Mouse (Mus musculus): ENCODE measurements around the gene Ggcx.

The Ggcx gene

DNA sequence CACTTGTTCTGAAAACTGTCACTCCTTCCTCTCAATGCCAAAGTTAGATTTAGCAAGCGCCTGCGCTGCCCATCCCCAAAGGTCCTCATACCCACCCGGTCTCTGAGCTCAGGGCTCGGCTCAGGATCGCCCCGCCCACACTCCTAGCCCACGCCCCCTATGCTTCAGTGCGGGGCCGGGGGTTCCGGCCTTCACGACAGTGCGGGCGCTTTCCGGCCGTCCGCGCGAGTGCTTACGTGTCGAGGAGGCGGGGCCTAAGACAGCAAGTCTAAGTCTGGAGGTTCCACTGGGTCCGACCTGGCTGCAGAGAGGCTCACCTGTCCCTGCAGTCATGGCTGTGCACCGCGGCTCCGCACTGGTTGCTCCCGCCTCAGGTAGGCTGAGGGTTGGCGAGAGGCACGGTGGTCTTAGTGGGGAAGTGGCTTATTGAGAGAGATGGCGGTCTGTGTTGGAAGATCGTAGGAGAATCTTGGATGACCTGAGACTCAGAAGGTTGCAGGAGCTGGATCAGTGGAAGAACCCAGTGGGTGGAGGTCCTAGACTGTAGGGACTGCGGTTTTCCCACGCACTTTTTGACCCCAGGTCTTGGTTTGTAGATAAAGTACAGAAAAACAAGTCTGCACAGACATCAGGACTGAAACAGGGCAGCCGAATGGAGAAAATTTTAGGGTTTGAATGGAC is at the start of gene Ggcx:
Gene Ggcx (plus strand): TSS at position 233 of the 681 bp plus-strand sequence.
- DNase-seq (ENCODE audit: low spot score): peak; percentile 95

DNA sequence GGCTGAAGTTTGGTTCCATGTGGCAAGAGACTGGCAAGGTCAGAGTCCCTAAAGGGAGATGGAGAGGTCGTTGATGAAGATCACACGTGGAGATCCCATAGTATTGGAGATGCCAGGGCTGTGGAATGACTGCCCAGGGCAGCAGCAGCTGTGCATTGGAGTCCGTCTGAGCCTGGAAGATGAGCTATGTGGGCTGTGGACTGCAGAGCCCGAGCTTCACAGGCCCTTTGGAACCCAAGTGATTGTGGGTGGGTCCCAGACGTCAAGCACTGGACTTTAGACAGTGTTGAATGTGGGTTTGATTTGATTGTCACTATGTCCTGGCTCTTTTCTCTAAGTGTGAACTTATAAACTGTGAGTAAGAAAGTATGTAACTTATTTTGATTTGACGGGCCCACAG is 49.1 kb upstream of the Ggcx start:
- DNase-seq (ENCODE audit: low spot score): no peak

DNA sequence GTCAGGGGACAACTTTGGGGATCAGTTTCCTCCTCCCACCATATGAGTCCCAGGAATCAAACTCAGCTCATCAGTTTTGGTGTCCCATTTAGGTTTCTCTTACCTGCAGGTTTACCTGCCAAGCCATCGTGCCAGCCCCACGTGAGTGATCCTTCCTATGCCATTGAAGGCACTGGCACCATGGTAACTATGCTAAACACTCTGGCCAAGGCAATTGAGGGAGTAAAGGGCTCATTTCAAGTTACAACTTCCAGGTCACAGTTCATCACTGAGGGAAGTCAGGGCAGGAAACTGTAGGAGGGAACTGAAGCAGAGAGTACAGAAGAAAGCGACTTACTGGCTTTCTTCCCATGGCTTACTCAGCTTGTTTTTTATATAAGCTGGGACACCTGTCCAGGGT is 47.8 kb upstream of the Ggcx start:
- no peak for DNase-seq (ENCODE audit: low spot score)

DNA sequence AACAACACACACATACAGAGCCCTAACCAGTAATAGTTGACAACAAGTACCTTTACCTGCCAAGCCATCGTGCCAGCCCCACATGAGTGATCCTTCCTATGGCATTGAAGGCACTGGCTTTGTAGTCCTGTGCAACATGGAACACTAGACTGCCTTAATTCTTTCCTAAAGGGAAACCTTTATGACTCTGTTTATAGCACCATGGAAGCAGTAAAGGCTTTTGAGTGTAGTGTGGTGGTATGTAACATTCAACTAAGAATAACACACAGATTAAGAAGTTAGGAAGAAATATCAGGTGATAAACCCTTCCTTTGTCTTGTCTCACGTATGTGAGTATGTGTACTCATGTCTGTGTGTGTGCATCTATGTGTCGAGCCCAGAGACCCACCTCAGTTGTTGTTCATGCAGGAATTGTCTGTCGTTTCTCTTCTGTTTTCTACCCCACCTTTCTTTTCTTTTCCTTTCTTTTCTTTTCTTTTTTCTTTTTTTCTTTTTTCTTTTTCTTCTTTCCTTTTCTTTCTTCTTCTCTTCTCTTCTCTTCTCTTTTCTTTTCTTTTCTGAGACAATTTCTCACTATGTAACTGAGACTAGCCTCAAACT is 47.2 kb upstream of the Ggcx start, which contains the start of gene Rnf181:
Gene Rnf181 (minus strand): TSS at position 113 of the 600 bp plus-strand sequence.
- no peak for DNase-seq (ENCODE audit: low spot score)

DNA sequence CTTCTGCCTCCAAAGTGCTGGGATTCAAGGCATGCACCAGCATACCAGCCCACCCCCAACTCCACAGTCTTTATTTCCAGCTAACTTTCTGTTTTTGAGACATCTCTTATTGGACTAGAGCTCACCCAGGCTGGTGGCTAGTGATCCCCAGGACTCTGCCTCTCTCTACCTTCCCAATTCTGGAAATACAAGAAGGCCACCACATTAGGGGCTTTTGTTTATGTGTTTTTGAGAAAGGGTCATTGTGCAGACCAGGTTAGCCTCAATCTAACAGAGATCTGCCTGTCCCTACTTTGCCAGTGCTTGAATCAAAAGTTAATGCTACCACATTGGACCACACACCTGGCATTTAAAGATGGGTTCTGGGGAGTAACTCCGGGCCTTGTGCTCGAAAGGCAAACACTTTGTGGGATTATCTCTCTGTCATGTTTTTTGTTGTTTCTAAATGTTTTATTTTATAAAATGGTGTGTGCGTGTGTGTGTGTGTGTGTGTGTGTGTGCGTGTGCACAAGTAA is 46.6 kb upstream of the Ggcx start:
- no peak for DNase-seq (ENCODE audit: low spot score)

DNA sequence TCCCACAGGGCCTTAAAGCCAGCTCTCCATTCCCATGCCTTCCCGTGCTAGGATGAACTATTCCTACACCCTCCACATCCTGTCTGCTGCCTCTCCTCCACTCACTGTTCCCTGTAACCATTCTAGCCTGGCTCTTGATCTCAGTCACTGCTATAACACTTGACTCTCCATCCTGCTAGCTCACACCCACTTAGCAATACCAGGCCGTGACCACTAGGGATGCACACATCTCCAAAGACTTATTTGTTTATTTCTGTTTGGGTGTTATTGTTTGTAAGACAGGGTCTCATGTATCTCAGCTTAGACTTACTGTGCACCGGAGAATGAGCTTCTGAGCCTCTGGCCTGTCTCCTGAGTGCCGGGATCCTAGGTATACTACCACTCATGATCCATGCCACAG is 44.6 kb upstream of the Ggcx start:
- DNase-seq (ENCODE audit: low spot score): no peak

DNA sequence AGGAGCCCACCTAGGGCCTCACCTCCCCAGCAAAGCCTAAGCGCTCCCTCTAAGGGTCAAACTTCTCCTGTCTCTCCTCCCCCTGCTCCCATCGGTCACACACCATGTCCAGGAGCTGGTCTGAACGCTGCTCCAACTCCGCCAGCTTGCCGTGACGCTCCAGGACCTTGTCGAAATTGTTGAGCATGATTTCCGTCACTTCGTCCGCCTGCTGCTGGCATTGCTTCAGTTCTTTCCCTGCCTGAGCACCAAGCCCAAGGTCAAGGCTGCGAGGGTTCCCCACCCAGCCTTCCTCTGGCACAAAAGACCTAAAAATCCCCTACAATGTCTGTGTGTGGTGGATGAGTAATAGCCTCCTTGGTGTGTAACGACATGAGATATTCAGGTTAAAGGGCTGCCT is 44.0 kb upstream of the Ggcx start:
- DNase-seq (ENCODE audit: low spot score): no peak

DNA sequence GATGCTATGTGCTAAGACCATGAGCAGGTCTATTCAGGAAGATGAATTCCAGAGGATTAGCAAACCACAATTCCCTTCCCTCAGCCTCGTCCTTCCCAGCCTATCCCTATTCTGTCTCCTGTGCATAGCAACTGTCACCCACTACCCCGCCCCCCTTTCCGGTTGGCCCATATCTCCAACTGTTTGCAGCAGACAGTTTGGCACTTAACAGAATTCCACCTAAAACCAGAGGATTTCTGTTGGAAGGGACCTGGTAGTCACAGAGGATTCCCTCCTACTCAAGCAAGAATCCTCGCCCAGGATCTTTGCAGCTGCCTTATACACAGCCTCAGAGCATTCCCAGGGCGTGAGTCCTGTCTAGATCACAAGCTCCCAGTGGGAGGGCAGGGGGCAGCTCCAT is 43.0 kb upstream of the Ggcx start:
- peak; percentile 47 for DNase-seq (ENCODE audit: low spot score)

DNA sequence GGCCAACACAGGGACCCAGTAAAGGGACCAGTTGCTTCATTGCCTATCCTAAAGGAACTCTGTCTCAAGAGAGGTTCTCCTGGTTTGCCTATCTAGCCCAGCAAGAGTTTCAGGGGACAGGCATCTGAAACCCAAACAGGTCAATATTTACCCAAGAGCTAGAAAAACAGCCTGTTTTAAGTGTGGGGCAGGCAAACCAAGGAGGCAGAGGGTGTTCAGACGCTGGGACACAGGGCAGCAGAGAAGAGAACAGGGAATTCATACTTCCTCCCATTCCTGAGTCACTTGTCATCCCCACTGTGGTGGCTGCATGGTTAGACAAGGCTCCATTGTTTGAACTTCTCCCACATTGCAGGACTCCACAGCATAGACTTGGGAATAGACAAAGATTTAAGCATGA is 42.5 kb upstream of the Ggcx start:
- DNase-seq (ENCODE audit: low spot score): no peak

DNA sequence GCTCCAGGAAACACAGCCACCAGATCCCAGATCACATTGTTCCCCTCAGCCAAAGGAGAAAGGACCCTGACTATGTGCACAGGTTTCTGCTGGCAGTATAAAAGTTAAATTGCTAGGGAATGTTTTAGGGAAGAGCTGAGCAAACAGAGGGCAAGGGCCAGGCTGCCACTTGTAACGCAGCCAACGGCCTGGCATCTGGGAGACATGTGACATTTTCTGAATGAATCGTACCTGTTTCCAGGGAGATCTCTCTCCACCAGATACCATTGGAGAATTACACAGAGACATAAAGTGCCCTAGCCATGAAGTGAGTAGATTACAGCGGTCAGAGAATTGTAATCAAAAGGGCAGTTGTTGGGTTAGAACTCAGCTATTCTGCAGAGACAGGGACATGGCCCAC is 40.9 kb upstream of the Ggcx start:
- DNase-seq (ENCODE audit: low spot score): no peak

DNA sequence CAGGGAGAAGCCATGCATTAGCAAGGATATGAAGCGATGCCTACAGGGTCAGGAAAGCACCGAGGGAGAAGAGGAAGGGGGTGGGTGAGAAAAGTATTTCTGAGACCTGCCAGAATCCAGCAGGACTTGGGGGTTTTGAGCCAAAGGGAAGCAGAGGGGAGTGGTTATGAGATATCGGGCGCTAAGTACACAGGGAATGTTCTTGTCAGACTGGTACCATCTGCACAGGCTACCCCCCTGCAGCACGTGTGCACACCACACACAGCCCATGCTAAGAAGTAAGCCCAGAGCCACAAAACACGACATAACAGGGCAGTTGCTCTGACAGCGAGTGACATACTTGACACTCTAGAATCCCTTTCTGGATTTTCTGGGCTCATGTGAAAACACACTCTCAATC is 39.9 kb upstream of the Ggcx start:
- DNase-seq (ENCODE audit: low spot score): no peak

DNA sequence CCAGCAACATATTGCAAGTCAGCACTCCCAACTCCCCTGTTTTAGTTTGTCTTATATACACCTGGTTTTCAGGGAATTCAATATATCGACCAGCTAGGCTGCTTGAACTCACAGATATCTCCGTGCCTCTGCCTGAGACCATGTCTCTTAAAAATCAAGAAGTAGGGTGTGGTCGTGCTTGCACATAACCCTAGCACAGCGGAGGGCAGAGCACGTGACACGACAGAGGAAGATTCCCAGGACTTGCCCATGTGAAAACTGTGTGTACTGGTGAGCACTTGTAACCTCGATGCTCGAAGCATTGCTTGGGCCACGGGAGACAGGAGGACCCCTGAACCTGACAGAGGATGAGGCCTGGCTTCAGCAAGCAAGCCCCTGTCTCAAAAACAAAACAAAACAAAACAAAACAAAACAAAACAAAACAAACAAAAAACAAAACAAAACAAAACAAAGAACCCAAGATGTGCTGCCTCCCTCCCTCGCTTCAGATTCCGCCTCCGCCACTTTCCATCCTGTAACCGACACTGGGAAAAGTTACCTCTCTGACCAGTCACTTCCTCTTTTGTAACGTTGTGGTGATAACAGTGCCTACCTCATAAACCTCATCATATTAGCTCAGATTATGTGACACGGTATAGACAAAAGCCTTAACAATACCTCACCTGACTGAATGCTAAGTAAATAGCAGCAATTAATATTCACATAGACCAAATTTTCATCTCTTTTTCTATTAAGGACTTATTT is 39.1 kb upstream of the Ggcx start:
- DNase-seq (ENCODE audit: low spot score): no peak

DNA sequence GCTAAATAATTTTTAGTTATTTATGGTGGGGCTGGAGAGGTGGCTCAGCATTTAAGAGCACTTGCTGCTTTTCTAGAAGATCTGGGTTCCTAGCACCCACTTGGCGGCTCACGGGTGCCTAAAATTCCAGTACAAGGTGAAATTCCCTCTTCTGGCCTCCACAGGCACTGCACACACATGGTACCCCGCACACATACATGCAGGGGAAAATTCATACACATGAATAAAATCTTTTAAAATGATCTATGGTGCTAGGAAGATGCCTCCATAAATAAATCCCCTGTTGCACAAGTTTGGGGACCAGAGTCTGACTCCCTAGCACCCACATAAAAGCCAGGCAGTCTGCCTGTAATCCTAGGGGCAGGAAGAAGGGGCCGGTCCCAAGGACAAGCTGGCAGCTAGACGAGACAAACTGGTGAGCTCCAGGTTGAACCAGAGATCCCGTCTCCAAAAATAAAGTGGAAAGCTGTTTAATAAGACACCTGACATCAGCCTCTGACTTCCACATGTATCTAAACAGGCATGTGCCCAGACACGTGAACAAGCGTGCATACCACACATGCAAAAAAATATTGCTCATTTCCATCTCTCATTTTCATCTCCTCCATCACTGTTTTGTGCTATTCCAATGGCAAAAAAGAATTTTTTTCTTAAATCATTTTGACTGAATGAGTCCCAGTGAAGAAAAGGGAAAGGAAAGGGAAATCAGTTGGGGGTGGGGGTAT is 35.4 kb upstream of the Ggcx start:
- DNase-seq (ENCODE audit: low spot score): no peak

DNA sequence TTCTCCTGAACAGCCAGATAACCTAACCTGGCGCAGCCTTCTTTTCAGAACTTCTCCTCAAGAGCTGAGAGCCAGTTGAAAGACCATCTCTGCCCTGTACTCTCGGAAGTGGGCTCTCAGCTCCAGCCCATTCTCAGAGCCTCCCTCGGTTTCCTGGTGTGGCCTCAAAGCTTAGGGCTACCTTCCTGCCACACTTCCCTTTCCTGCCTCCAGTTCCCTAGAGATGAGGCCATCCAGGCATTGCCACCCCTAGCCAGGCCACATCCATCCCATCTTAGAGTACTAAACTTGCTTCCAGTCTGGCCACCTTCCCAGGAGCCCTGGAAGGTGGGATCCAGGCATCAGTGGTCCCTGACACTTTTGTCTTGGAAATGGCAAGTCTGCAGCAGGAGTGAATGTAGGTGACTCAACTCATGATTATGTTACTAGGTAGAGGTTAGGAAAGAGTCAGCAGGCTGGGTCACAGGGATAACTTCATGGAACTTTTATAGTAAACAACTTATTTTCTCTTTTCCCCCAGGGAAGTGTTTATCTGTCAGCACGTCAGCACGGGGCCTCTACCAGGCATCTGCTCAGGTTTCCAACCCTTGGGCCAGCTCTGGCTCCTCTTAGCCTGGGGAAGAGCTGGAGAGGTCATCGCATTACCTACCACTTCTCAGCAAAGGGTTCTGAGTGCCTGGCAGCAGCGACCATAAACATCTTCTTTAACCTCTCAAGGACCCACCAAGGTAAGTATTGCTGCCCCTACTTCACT is 34.6 kb upstream of the Ggcx start:
- DNase-seq (ENCODE audit: low spot score): no peak

DNA sequence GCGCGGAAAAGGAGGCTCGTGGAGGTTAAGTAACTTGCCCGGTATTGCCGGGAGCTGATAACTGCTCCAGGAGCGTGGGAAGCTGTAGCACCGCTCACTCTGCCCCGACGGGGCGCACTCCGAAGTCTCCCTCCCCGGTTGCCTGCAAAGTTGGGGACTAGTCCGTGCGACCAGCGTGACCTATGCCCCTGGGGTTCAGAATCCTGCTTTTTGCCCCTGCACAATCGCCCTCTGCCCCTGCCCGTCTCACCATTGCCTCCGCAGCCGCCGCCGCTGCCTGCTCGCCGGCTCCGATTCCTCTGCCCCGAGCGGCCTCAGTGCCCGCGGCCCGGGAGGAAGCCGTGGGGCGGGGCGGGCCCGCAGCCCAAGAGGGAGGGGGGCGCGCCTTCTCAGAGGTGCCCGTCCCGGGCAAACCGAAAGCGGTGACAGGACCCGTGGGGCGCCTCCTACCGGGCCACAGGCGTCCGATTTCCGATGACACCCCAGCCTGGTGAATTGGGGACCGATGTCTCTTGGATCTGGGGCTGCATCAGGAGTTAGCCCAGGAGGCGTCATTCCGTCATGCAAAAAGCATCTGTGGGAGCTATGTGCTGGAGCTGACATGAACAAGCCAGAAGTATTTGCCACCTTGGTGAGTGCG is 33.9 kb upstream of the Ggcx start, which contains the start of gene Vamp5:
Gene Vamp5 (minus strand): TSS at position 338 of the 640 bp plus-strand sequence.
- DNase-seq (ENCODE audit: low spot score): peak; percentile 65

DNA sequence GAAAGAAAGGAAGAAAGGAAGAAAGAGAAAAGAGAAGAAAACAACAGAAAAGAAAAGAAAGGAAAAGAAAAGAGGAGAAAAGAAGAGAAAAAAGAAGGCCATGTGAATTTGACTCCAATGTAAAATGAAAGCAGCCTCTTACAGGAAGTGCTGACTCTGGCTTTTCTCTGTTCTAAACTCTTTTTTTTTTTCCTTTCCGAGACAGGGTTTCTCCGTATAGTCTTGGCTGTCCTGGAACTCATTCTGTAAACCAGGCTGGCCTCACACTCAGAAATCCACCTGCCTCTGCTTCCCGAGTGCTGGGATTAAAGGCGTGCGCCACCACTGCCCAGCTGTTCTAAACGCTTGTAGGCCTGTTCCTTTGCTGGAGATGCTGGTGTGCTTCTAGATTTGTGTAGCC is 31.6 kb upstream of the Ggcx start:
- DNase-seq (ENCODE audit: low spot score): no peak

DNA sequence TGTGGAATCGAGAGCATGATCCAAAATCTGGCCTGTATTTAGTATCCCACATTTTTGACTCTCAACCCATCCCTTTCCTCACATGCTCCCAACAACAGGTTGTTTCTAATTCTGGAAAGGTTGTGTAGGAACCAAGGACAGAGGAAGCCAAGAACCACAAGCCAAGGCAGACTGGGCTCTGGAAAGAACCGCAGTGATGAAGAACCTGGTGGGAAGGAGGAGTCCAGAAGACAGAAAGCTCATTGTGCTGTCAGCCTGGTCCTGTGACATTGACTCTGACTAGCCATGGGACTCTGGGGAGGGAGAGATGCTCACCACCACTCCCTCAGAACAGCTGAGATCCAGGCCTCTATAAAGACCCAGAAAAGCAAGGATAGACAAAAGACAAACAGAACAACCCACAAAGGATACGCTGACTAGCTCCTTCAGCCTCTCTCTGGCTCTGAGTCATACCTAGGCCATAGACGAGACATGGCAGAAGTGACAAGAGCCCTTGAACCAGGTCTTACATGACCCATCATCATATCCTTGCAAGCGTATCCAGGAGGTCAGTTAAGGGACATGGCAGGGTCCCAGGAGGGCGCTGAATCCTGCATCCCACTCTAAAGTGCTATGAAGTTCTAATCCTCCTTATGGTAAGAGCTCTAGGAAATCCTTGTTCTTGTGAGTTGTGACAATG is 30.8 kb upstream of the Ggcx start:
- DNase-seq (ENCODE audit: low spot score): no peak

DNA sequence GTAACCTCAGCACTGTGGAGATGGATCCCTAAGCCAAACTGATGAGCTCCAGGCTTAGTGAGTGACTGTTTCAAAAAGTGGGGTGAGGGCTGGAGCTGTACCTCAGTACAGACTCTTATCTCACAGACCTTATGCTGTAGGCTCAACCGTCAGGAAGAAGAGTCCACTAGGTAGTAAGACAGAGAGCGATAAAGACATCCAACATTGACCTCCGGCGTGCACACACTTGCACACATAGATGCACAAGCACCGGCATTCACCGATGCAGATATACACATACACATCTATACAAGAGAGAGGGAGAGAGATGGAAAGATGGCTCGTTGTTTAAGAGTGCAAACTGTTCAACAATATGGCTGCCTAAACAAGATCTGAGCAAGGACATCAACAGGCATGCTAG is 30.2 kb upstream of the Ggcx start:
- no peak for DNase-seq (ENCODE audit: low spot score)

DNA sequence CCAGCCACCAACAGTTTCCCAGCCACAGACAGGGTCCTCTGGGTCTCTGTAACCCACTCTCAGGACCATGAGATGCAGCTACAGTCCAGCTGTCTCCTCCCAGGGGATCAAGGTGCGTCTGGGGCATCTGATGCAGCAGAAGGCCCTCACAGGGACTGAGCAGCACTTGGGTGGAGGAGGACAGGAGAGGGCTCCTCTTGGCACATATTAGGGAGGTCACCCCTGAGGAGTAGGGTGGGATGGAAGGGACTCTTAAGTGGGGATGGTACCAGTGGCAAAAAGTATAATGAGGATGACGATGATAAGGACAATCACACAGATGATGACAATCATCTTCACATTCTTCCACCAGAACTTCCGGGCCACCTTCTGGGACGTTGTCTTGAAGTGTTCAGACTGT is 28.9 kb upstream of the Ggcx start:
- no peak for DNase-seq (ENCODE audit: low spot score)

DNA sequence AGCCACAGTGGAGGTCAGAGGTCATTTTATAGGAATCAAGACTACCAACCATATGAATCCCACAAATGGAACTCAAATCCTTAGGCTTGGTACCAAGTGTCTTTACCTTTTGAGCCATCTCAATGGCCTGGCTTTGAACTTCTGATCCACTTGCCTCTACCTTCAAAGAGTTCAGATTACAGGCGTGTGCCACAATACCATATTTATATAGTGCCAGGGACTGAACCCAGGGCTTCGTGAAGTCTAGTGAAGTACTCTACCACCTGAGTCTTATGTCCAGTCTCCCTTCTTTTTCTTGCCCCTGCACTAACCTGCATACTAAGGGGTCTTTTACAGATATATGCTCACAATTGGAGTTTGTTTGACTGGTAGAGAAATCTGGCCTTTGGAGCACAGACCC is 27.5 kb upstream of the Ggcx start:
- no peak for DNase-seq (ENCODE audit: low spot score)

DNA sequence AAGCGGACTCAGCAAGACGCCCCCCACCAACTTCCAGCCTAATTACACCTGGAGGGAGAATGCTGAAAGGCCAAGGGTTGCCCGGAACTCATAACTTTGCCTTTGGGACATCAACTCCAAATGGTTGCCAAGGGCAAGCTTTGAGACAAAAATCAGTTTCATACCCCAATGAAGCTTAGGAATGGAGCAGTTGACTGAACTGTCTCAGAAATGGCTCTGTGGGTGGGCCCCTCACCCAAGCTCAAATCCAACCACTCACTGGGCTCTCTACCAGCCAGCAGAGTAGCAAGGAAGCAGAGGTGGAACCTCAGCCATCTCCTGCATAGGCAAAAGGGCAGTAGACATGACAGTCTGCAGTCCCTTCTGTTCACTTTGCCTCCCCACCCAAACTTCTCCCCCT is 26.3 kb upstream of the Ggcx start:
- DNase-seq (ENCODE audit: low spot score): no peak
